Mouse (Mus musculus) testis, adult 2 months (tissue): ENCODE data around the gene Pgam2. TPM values are rescaled to one million over a fixed set of nuclear protein-coding genes. Genes with fewer than 3 reads are reported as not detected.

ENCODE experiments used
- H3K27ac ChIP-seq: fragments of 200-500 bp; 2 replicates; pipeline ENCODE4 v1.5.1; 2012; ENCODE audit warnings: low read depth, low read length; ENCODE audit not compliant: control insufficient read depth, insufficient read depth
- H3K27me3 ChIP-seq: fragments of 200-500 bp; 2 replicates; pipeline ENCODE4 v1.6.1; 2012; ENCODE audit warnings: mild to moderate bottlenecking, low read length, moderate library complexity; ENCODE audit not compliant: control insufficient read depth, insufficient read depth
- H3K36me3 ChIP-seq: fragments of 200-500 bp; 2 replicates; pipeline ENCODE4 v1.6.1; 2012; ENCODE audit warnings: mild to moderate bottlenecking, low read length; ENCODE audit not compliant: control insufficient read depth, insufficient read depth
- H3K4me1 ChIP-seq: fragments of 200-500 bp; 2 replicates; pipeline ENCODE4 v1.6.1; 2012; ENCODE audit warnings: low read length; ENCODE audit not compliant: control insufficient read depth, insufficient read depth
- H3K4me3 ChIP-seq: fragments of 200-500 bp; 2 replicates; pipeline ENCODE4 v1.5.1; 2012; ENCODE audit warnings: low read depth, mild to moderate bottlenecking, low read length, moderate library complexity, mixed read lengths; ENCODE audit not compliant: control insufficient read depth
- CTCF ChIP-seq: fragments of 200-500 bp; IDR thresholded peaks from 2 replicates; pipeline ENCODE4 v1.5.1; 2012; ENCODE audit warnings: low read depth, mild to moderate bottlenecking, inconsistent platforms, low read length, moderate library complexity; ENCODE audit not compliant: control insufficient read depth, insufficient read depth, insufficient replicate concordance
- POLR2A ChIP-seq: fragments of 200-500 bp; IDR thresholded peaks from 2 replicates; pipeline ENCODE4 v1.6.1; 2012; ENCODE audit warnings: low read depth, mild to moderate bottlenecking, inconsistent platforms, low read length, moderate library complexity; ENCODE audit not compliant: control insufficient read depth
- polyA plus RNA-seq: library from polyadenylated mRNA; depleted of rRNA; stranded (reverse); fragments of >200 nt; gene quantifications from 2 replicates; pipeline ENCODE4 v1.2.3, GENCODE M21; 2012

The Pgam2 gene
- polyA plus RNA-seq, 1 experiment, result 1,767 TPM

GRCm38 (mm10) chr11:5843131-5843530 is 39.6 kb upstream of the Pgam2 start:
- no peak for TF ChIP-seq POLR2A
- no peak for TF ChIP-seq CTCF
- no peaks in the 10 kb centered on the region for H3K36me3 ChIP-seq
- H3K4me3 ChIP-seq, result no peak overlapping the region
- H3K4me1 ChIP-seq, result peaks cover 2% of the 10 kb centered on the region
- H3K27ac ChIP-seq, result no peak overlapping the region
- H3K27me3 ChIP-seq, result no peaks in the 10 kb centered on the region

GRCm38 (mm10) chr11:5841751-5842150 is 38.2 kb upstream of the Pgam2 start:
- H3K4me3 ChIP-seq, result no peak overlapping the region
- H3K36me3 ChIP-seq, result no peaks in the 10 kb centered on the region
- H3K27me3 ChIP-seq, result no peaks in the 10 kb centered on the region
- H3K4me1 ChIP-seq, result peaks cover 7% of the 10 kb centered on the region
- H3K27ac ChIP-seq, result no peak overlapping the region
- TF ChIP-seq CTCF (no peak), POLR2A (no peak)

- TF ChIP-seq POLR2A, result no peak
- TF ChIP-seq CTCF, result no peak
- Histone ChIP-seq H3K4me1 (peaks cover 7% of the 10 kb centered on the region), H3K27me3 (no peaks in the 10 kb centered on the region), H3K4me3 (no peak overlapping the region), H3K36me3 (no peaks in the 10 kb centered on the region), H3K27ac (peak overlapping the region; percentile 25; the same call in 1 of the 2 replicates)
These were observed 36.8 kb upstream of the Pgam2 start for GRCm38 (mm10) chr11:5840346-5840745.

- Histone ChIP-seq H3K36me3 (no peaks in the 10 kb centered on the region), H3K4me1 (peaks cover 7% of the 10 kb centered on the region), H3K27ac (peak within 1 kb of the TSS; percentile 3; the same call in 1 of the 2 replicates), H3K4me3 (peak within 1 kb of the TSS; percentile 76), H3K27me3 (no peaks in the 10 kb centered on the region)
- TF ChIP-seq POLR2A, result no peak; the same call in 1 of the 2 replicates
- peak; percentile 59; the same call in 1 of the 2 replicates for TF ChIP-seq CTCF
These were observed 34.0 kb upstream of the Pgam2 start, which contains the start of gene Polm for GRCm38 (mm10) chr11:5837251-5838246. Gene Polm, minus strand, starts transcription at chr11:5838016.

- H3K27ac ChIP-seq, result no peak overlapping the region
- H3K4me1 ChIP-seq, result peaks cover 7% of the 10 kb centered on the region
- H3K4me3 ChIP-seq, result no peak overlapping the region
- H3K36me3 ChIP-seq, result no peaks in the 10 kb centered on the region
- no peaks in the 10 kb centered on the region for H3K27me3 ChIP-seq
- TF ChIP-seq CTCF, result no peak
- TF ChIP-seq POLR2A, result no peak
These were observed 32.6 kb upstream of the Pgam2 start for GRCm38 (mm10) chr11:5836126-5836525.

- no peak overlapping the region for H3K4me3 ChIP-seq
- TF ChIP-seq CTCF (no peak), POLR2A (no peak)
- no peaks in the 10 kb centered on the region for H3K36me3 ChIP-seq
- no peaks in the 10 kb centered on the region for H3K27me3 ChIP-seq
- no peak overlapping the region for H3K27ac ChIP-seq
- H3K4me1 ChIP-seq, result peaks cover 7% of the 10 kb centered on the region
These were observed 31.5 kb upstream of the Pgam2 start for GRCm38 (mm10) chr11:5835057-5835456.

- no peak for TF ChIP-seq CTCF
- no peak for TF ChIP-seq POLR2A
- no peak overlapping the region for H3K4me3 ChIP-seq
- no peaks in the 10 kb centered on the region for H3K36me3 ChIP-seq
These were observed 31.0 kb upstream of the Pgam2 start for GRCm38 (mm10) chr11:5834506-5834905.

More at GRCm38 (mm10) chr11:5834506-5834905, 31.0 kb upstream of the Pgam2 start:
- Histone ChIP-seq H3K27me3 (no peaks in the 10 kb centered on the region), H3K4me1 (peaks cover 5% of the 10 kb centered on the region), H3K27ac (no peak overlapping the region)
